Mouse (Mus musculus) myocyte (in vitro differentiated cells): ENCODE results near the gene Tmem106b.

ENCODE experiments used
- CEBPB ChIP-seq: IDR thresholded peaks from 2 replicates; pipeline ENCODE4 v1.6.1; 2011; ENCODE audit warnings: mild to moderate bottlenecking, moderate library complexity; ENCODE audit not compliant: poor library complexity, insufficient read depth, severe bottlenecking
- E2F4 ChIP-seq: IDR thresholded peaks from one replicate; pipeline ENCODE4 v1.6.1; 2011; ENCODE audit warnings: mild to moderate bottlenecking, control low read depth, moderate library complexity; ENCODE audit not compliant: insufficient read depth
- MAX ChIP-seq: IDR thresholded peaks from one replicate; pipeline ENCODE4 v1.6.1; 2011; ENCODE audit warnings: low read depth, mild to moderate bottlenecking, control low read depth
- MYOD1 ChIP-seq, 3 experiments: IDR thresholded peaks; one replicate each; pipeline ENCODE4 v1.6.1; 2011; ENCODE audit warnings: control low read depth in 2 of 3, low read depth in 2 of 3, mild to moderate bottlenecking in 2 of 3, moderate library complexity in 1 of 3; ENCODE audit not compliant: insufficient read length in 2 of 3, control insufficient read depth in 1 of 3
- MYOG ChIP-seq, 3 experiments: IDR thresholded peaks; one replicate each; pipeline ENCODE4 v1.6.1; 2011; ENCODE audit warnings: control low read depth in 2 of 3, low read depth in 2 of 3, mild to moderate bottlenecking in 2 of 3; ENCODE audit not compliant: insufficient read length in 2 of 3, control insufficient read depth in 1 of 3, insufficient read depth in 1 of 3
- POLR2A ChIP-seq: IDR thresholded peaks from one replicate; pipeline ENCODE4 v1.6.1; 2011; ENCODE audit warnings: low read depth, mild to moderate bottlenecking, control low read depth, moderate library complexity; ENCODE audit not compliant: insufficient read length
- POLR2AphosphoS2 ChIP-seq: IDR thresholded peaks from one replicate; pipeline ENCODE4 v1.6.1; 2011; ENCODE audit warnings: low read depth, control low read depth; ENCODE audit not compliant: insufficient read length
- REST ChIP-seq: IDR thresholded peaks from one replicate; pipeline ENCODE4 v1.6.1; 2011; ENCODE audit warnings: mild to moderate bottlenecking, control low read depth, moderate library complexity; ENCODE audit not compliant: insufficient read depth, insufficient read length
- TCF12 ChIP-seq: IDR thresholded peaks from one replicate; pipeline ENCODE4 v1.6.1; 2011; ENCODE audit warnings: mild to moderate bottlenecking, control low read depth; ENCODE audit not compliant: poor library complexity, insufficient read depth, severe bottlenecking
- TCF3 ChIP-seq: IDR thresholded peaks from one replicate; pipeline ENCODE4 v1.6.1; 2011; ENCODE audit warnings: low read depth, control low read depth; ENCODE audit not compliant: insufficient read length
- USF1 ChIP-seq: IDR thresholded peaks from one replicate; pipeline ENCODE4 v1.6.1; 2011; ENCODE audit warnings: low read depth, mild to moderate bottlenecking, control low read depth, moderate library complexity

DNA sequence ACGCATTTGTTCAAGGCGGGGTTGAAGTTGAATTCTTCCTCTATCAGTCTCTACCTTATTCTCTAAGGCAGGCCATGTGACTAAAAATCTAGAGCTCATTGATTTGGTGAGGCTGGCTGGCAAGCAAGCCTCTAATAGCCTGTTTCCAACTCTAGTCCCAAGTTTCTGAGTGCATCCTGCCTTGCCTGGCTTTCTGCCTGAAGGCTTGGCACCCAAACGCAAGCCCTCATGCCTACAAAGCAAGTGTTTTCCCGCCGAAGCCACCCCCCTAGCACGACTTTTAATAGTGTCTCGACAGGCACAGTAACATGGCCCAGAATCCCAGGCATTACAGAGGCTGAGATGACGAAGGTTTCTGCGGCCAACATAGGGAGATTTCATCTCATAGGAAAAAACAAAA, 13.3 kb downstream of the Tmem106b start:
- TF ChIP-seq CEBPB (no peak), POLR2A (no peak), MYOD1 (IDR thresholded peaks at IDR 0.05; ENCODE audit: control insufficient read depth in 1 of 3, insufficient read length in 2 of 3, low read depth in 2 of 3) (no peak), USF1 (no peak), POLR2AphosphoS2 (no peak), TCF3 (no peak), TCF12 (no peak), MYOG (IDR thresholded peaks at IDR 0.05; ENCODE audit: control insufficient read depth in 1 of 3, insufficient read depth in 1 of 3, insufficient read length in 2 of 3, low read depth in 2 of 3) (no peak), E2F4 (no peak), MAX (no peak), REST (no peak)
